Mouse (Mus musculus) thymus, adult 2 months (tissue): ENCODE measurements around the gene Cdk2. TPM values are rescaled to one million over a fixed set of nuclear protein-coding genes. Genes with fewer than 3 reads are reported as not detected.
"Not testable (repeated sequence)": the region's sequence is repeated elsewhere in the genome, so short reads cannot be mapped to it uniquely, and the experiment has no call there.

Experiments
- DNase-seq: peaks from one replicate; pipeline ENCODE4 v3.0.0; 2021
- H3K27ac ChIP-seq: fragments of 200-500 bp; 2 replicates; pipeline ENCODE4 v1.5.1; 2012; ENCODE audit warnings: low read length, control low read depth; ENCODE audit not compliant: control insufficient read depth, insufficient read depth
- H3K27me3 ChIP-seq: fragments of 200-500 bp; 2 replicates; pipeline ENCODE4 v1.6.1; 2012; ENCODE audit warnings: mild to moderate bottlenecking, low read length, moderate library complexity, mixed read lengths; ENCODE audit not compliant: control insufficient read depth, insufficient read depth
- H3K36me3 ChIP-seq: fragments of 200-500 bp; 2 replicates; pipeline ENCODE4 v1.6.1; 2012; ENCODE audit warnings: mild to moderate bottlenecking, low read length, moderate library complexity; ENCODE audit not compliant: control insufficient read depth, insufficient read depth
- H3K4me1 ChIP-seq: fragments of 200-500 bp; replicated peaks from 2 replicates; pipeline ENCODE4 v1.6.1; 2012; ENCODE audit warnings: low read length; ENCODE audit not compliant: control insufficient read depth, insufficient read depth
- H3K4me3 ChIP-seq: fragments of 200-500 bp; 2 replicates; pipeline ENCODE4 v1.5.1; 2012; ENCODE audit warnings: mild to moderate bottlenecking, low read length, control low read depth, moderate library complexity; ENCODE audit not compliant: control insufficient read depth, insufficient read depth
- CTCF ChIP-seq: fragments of 200-500 bp; IDR thresholded peaks from 2 replicates; pipeline ENCODE4 v1.5.1; 2012; ENCODE audit warnings: mild to moderate bottlenecking, control low read depth, low read length, moderate library complexity, borderline replicate concordance; ENCODE audit not compliant: control insufficient read depth, poor library complexity, insufficient read depth; ENCODE audit errors: extremely low read depth
- POLR2A ChIP-seq: fragments of 200-500 bp; IDR thresholded peaks from 2 replicates; pipeline ENCODE4 v1.6.1; 2012; ENCODE audit warnings: mild to moderate bottlenecking, low read length, control low read depth, moderate library complexity; ENCODE audit not compliant: control insufficient read depth, poor library complexity, insufficient read depth; ENCODE audit errors: extremely low read depth
- WGBS: fragments of 180-500 bp; shearing (Covaris S2); methylation state at CpG from one replicate; pipeline ENCODE4 v1.1.7; 2018; 5-methylcytosine and 5-hydroxymethylcytosine counted together
- polyA plus RNA-seq: library from polyadenylated mRNA; depleted of rRNA; stranded (reverse); fragments of >200 nt; gene quantifications from 2 replicates; pipeline ENCODE4 v1.2.3, GENCODE M21; 2012

Cdk2 gene
- polyA plus RNA-seq, 1 experiment = 87.6 TPM

DNA sequence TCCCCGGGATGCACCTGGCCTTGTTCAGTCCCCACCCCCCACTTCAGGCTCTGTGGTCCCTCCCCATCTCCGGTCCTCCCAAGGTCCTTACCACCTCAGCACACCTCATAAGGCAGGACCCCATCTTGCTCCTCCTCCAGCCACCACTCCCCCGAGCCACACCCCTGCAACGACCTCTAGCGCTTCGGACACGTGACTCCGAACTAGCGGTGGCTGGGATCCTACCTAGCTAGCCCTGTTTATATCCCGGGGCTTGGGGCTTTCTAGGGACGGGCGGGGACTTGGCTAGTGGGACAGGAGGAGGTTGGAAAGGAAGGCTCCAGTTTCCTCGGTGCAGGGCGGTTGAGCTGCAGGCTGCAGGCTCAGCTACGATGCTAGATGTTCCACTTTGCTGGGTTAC, 32.6 kb upstream of the Cdk2 start:
- TF ChIP-seq CTCF (no peak), POLR2A (no peak)
- WGBS = 89% methylated on average over 15 of the region's 15 CpGs
- Histone ChIP-seq H3K27ac (no peak overlapping the region), H3K27me3 (no peaks in the 10 kb centered on the region), H3K4me1 (peaks cover 2% of the 10 kb centered on the region), H3K36me3 (peaks cover 63% of the 10 kb centered on the region), H3K4me3 (no peak overlapping the region)
- no peak for DNase-seq

DNA sequence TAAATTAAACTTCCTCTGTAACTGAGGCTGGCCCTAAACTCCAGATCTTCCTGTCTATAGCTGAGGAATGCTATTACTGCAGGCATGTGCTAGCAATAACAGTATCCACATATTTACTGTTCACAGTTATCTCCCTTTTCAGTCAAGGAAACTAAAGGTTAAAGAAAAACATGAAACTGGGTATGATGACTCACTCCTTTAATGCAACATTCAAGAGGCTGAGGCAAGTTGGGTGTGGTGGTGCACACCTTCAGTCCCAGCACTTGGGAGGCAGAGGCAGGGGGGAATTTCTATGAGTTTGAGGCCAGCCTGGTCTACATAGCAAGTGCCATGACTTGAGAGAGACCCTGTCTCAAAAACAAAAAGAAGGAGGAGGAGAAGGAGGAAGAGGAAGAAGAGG, 27.2 kb upstream of the Cdk2 start:
- TF ChIP-seq POLR2A (no peak), CTCF (no peak)
- Histone ChIP-seq H3K4me3 (no peak overlapping the region), H3K36me3 (peaks cover 95% of the 10 kb centered on the region), H3K27me3 (no peaks in the 10 kb centered on the region), H3K4me1 (no peaks in the 10 kb centered on the region), H3K27ac (no peak overlapping the region)
- DNase-seq = no peak

GRCm38 (mm10) chr10:128731002-128731433, 26.2 kb upstream of the Cdk2 start:
- Histone ChIP-seq H3K27me3 (no peaks in the 10 kb centered on the region), H3K27ac (no peak overlapping the region), H3K36me3 (peaks cover 95% of the 10 kb centered on the region), H3K4me1 (no peaks in the 10 kb centered on the region), H3K4me3 (no peak overlapping the region)
- DNase-seq = peak; percentile 70
- WGBS = 27% methylated on average over 10 of the region's 10 CpGs
- TF ChIP-seq POLR2A = no peak
- peak; percentile 75; the same call in 1 of the 2 replicates for TF ChIP-seq CTCF

DNA sequence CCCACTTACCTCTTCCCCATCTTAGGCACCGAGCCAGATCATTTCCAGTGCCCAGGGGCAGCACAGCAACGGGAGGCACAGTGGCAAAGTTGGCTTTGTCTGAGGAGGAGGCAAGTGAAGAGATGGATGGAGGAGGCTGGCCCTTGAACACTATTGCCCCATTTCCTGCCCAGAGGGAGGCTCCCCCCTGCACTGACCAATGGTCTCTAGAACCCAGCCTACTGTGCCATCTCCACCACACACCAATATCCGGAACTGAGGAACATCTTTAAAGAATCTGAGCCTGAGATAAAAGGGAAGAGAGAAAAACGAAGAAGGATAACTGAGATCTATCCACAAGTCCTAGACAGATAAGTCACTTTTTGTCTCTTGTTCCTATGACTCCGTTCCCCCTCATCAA, 23.2 kb upstream of the Cdk2 start:
- H3K4me1 ChIP-seq = no peaks in the 10 kb centered on the region
- DNase-seq = no peak
- TF ChIP-seq POLR2A (no peak), CTCF (no peak)
- H3K36me3 ChIP-seq = peaks cover 84% of the 10 kb centered on the region
- H3K4me3 ChIP-seq = no peak overlapping the region
- WGBS = 95% methylated on average over 5 of the region's 5 CpGs
- H3K27me3 ChIP-seq = no peaks in the 10 kb centered on the region
- H3K27ac ChIP-seq = no peak overlapping the region

DNA sequence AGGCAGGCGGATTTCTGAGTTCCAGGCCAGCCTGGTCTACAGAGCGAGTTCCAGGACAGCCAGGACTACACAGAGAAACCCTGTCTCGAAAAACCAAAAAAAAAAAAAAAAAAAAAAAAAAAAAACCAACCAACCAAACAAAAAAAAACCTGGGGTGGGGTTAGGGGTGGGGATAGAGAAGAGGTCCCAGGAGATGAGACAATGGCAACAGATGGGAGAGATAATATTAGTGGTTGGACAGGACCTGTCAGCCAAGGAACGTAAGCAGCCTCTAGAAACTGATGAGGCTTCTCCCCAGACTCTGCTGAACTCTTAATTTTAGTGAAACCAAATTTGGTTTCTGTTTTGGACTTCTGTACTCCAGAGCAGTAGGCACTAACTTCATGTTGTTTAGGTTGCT, 20.6 kb upstream of the Cdk2 start:
- not testable (repeated sequence) for H3K4me3 ChIP-seq, H3K27ac ChIP-seq, H3K27me3 ChIP-seq, H3K4me1 ChIP-seq, DNase-seq
- WGBS = 94% methylated on average over 4 of the region's 4 CpGs
- peaks cover 84% of the 10 kb centered on the region for H3K36me3 ChIP-seq

GRCm38 (mm10) chr10:128715559-128716537, 11.0 kb upstream of the Cdk2 start:
- peak; percentile 72 for DNase-seq
- Histone ChIP-seq H3K4me3 (no peak overlapping the region), H3K27ac (no peak overlapping the region), H3K4me1 (peaks cover 21% of the 10 kb centered on the region), H3K27me3 (no peaks in the 10 kb centered on the region), H3K36me3 (peaks cover 26% of the 10 kb centered on the region)
- WGBS = 25% methylated on average over 19 of the region's 19 CpGs
- TF ChIP-seq POLR2A (no peak), CTCF (no peak)

DNA sequence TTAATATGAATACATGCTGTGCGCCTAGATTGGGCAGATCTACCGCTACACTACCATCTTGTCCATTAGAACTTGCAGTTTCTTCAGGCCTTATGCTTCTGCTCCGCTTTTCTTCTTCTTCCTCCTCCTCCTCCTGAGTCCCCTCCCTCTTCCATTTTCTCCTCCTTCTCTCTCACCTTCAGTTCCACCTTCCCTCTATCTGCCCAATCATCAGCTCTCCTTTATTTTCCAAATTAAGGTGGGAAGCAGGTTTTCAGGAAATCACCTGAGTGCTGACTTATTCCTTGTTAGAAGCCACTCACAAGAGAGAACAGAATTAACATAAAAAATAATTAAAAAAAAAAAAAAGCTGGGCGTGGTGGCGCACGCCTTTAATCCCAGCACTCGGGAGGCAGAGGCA, 6.5 kb upstream of the Cdk2 start:
- peaks cover 15% of the 10 kb centered on the region for H3K4me1 ChIP-seq
- not testable (repeated sequence) for DNase-seq, H3K27ac ChIP-seq, H3K4me3 ChIP-seq, H3K27me3 ChIP-seq, H3K36me3 ChIP-seq
- over 99% methylated on average over 7 of the region's 7 CpGs for WGBS
